Mouse (Mus musculus): ENCODE results near the gene Ccm2l. TPM values are rescaled to one million over a fixed set of nuclear protein-coding genes. Genes with fewer than 3 reads are reported as not detected.

Gene Ccm2l
- total and polyA plus RNA-seq, 3 experiments: not detected

DNA sequence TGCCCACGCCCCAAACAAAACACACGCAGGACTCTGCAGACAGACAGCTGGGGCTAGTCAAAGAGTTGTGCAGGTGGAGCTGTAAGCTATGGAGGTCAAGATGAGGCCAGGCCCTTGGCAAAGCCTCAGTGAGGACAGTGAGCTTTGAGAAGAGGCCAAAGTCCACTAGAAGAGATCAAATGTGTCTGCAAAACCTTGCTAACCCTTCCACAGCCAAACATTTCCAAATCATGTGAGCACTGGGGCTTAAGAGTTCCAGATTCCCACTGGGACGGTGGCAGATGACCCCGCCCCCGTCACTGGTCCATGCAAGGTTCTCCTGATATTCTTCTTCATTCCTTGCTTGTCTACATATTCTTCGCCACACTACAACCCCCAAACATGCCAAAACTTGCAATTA lies 16.1 kb downstream of the Ccm2l start:
- no peak for DNase-seq (ENCODE audit: low read depth, low spot score)
- Histone ChIP-seq H3K4me3 (ENCODE audit: control insufficient read depth in 1 of 2, insufficient read depth in 1 of 2, low read depth in 2 of 2, low read length in 2 of 2) (no peak overlapping the region), H3K27ac (ENCODE audit: control insufficient read depth, low read depth, low read length) (no peak overlapping the region), H3K9me3 (replicated peaks; ENCODE audit: insufficient read depth, low read length) (no peaks in the 10 kb centered on the region), H3K36me3 (ENCODE audit: control insufficient read depth in 1 of 2, insufficient read depth in 2 of 2, low read length in 2 of 2) (no peaks in the 10 kb centered on the region), H3K27me3 (ENCODE audit: control insufficient read depth in 1 of 2, insufficient read depth in 2 of 2, low read length in 2 of 2) (no peaks in the 10 kb centered on the region), H3K9ac (ENCODE audit: control insufficient read depth, low read depth, low read length, poor library complexity, severe bottlenecking) (no peak overlapping the region), H3K79me2 (ENCODE audit: control insufficient read depth, insufficient read depth, low read length, poor library complexity) (no peaks in the 10 kb centered on the region), H3K4me1 (ENCODE audit: control insufficient read depth in 1 of 2, insufficient read depth in 2 of 2, low read length in 2 of 2) (no peaks in the 10 kb centered on the region)
- TF ChIP-seq MAX (IDR thresholded peaks at IDR 0.05; ENCODE audit: low read length): no peak
- no peak for TF ChIP-seq UBTF (IDR thresholded peaks at IDR 0.05; ENCODE audit: borderline replicate concordance, insufficient read depth, low read depth, low read length)
- TF ChIP-seq MAZ (IDR thresholded peaks at IDR 0.05; ENCODE audit: low read depth, low read length): no peak
- TF ChIP-seq HCFC1 (IDR thresholded peaks at IDR 0.05; ENCODE audit: low read depth, low read length): no peak
- no peak for TF ChIP-seq CHD1 (IDR thresholded peaks at IDR 0.05; ENCODE audit: low read depth, low read length)
- TF ChIP-seq MYB (IDR thresholded peaks at IDR 0.05; ENCODE audit: low read depth, low read length): no peak
- TF ChIP-seq SIN3A (IDR thresholded peaks at IDR 0.05; ENCODE audit: low read length): no peak
- no peak for TF ChIP-seq MAFK (IDR thresholded peaks at IDR 0.05; ENCODE audit: borderline replicate concordance, low read depth, low read length)
- no peak for TF ChIP-seq ZNF384 (IDR thresholded peaks at IDR 0.05; ENCODE audit: low read depth, low read length)
- TF ChIP-seq E2F4 (IDR thresholded peaks at IDR 0.05; ENCODE audit: borderline replicate concordance, low read depth, low read length): no peak
- no peak for TF ChIP-seq ELF1 (IDR thresholded peaks at IDR 0.05; ENCODE audit: low read depth, low read length)
- no peak for TF ChIP-seq BHLHE40 (IDR thresholded peaks at IDR 0.05; ENCODE audit: borderline replicate concordance, low read depth, low read length)
- TF ChIP-seq EP300 (IDR thresholded peaks at IDR 0.05; ENCODE audit: low read depth in 1 of 2, low read length in 2 of 2): no peak
- TF ChIP-seq GABPA (IDR thresholded peaks at IDR 0.05; ENCODE audit: low read depth, low read length): no peak
- TF ChIP-seq MEF2A (IDR thresholded peaks at IDR 0.05; ENCODE audit: extremely low read depth, insufficient replicate concordance, low read depth, low read length, poor library complexity, severe bottlenecking): no peak
- TF ChIP-seq ZKSCAN1 (IDR thresholded peaks at IDR 0.05; ENCODE audit: low read depth, low read length): no peak

- Histone ChIP-seq H3K36me3 (ENCODE audit: control insufficient read depth in 1 of 2, insufficient read depth in 2 of 2, low read length in 2 of 2) (no peaks in the 10 kb centered on the region), H3K9me3 (replicated peaks; ENCODE audit: insufficient read depth, low read length) (no peaks in the 10 kb centered on the region), H3K27ac (ENCODE audit: control insufficient read depth, low read depth, low read length) (no peak overlapping the region), H3K4me1 (ENCODE audit: control insufficient read depth in 1 of 2, insufficient read depth in 2 of 2, low read length in 2 of 2) (no peaks in the 10 kb centered on the region), H3K9ac (ENCODE audit: control insufficient read depth, low read depth, low read length, poor library complexity, severe bottlenecking) (no peak overlapping the region), H3K27me3 (ENCODE audit: control insufficient read depth in 1 of 2, insufficient read depth in 2 of 2, low read length in 2 of 2) (no peaks in the 10 kb centered on the region), H3K4me3 (ENCODE audit: control insufficient read depth in 1 of 2, insufficient read depth in 1 of 2, low read depth in 2 of 2, low read length in 2 of 2) (no peak overlapping the region), H3K79me2 (ENCODE audit: control insufficient read depth, insufficient read depth, low read length, poor library complexity) (no peaks in the 10 kb centered on the region)
- TF ChIP-seq SIN3A (IDR thresholded peaks at IDR 0.05; ENCODE audit: low read length) (no peak), ZNF384 (IDR thresholded peaks at IDR 0.05; ENCODE audit: low read depth, low read length) (no peak), POLR2AphosphoS5 (IDR thresholded peaks at IDR 0.05; ENCODE audit: borderline replicate concordance, low read depth, low read length) (no peak), ETS1 (IDR thresholded peaks at IDR 0.05; ENCODE audit: low read depth, low read length) (no peak), MAX (IDR thresholded peaks at IDR 0.05; ENCODE audit: low read length) (no peak), ZKSCAN1 (IDR thresholded peaks at IDR 0.05; ENCODE audit: low read depth, low read length) (no peak), USF1 (IDR thresholded peaks at IDR 0.05; ENCODE audit: low read depth, low read length) (no peak), EP300 (IDR thresholded peaks at IDR 0.05; ENCODE audit: low read depth in 1 of 2, low read length in 2 of 2) (no peak), RCOR1 (IDR thresholded peaks at IDR 0.05; ENCODE audit: low read depth, low read length) (no peak), MYB (IDR thresholded peaks at IDR 0.05; ENCODE audit: low read depth, low read length) (no peak)
- no peak for DNase-seq (ENCODE audit: low read depth, low spot score)
Observed at GRCm38 (mm10) chr2:153083275-153083674, 17.5 kb downstream of the Ccm2l start.
